Mouse (Mus musculus) hindlimb bud, embryonic 11.5 days (tissue): ENCODE results near the gene Dcaf5.

Experiments used
- DNase-seq: peaks from one replicate; pipeline ENCODE4 v3.0.0-alpha.2; 2012; ENCODE audit warnings: low read depth, low spot score; ENCODE audit errors: extremely low spot score

The Dcaf5 gene

GRCm38 (mm10) chr12:80340936-80341335, 95.5 kb downstream of the Dcaf5 start:
- DNase-seq = no peak

- DNase-seq = no peak
Measured at GRCm38 (mm10) chr12:80334162-80334561, 102.2 kb downstream of the Dcaf5 start.

- DNase-seq = no peak
Measured at GRCm38 (mm10) chr12:80331634-80332033, 104.8 kb downstream of the Dcaf5 start.

- no peak for DNase-seq
Measured at GRCm38 (mm10) chr12:80330819-80331218, 105.6 kb downstream of the Dcaf5 start.

GRCm38 (mm10) chr12:80329641-80330040, 106.8 kb downstream of the Dcaf5 start:
- DNase-seq = no peak

- no peak for DNase-seq
Measured at GRCm38 (mm10) chr12:80326047-80326446, 110.4 kb downstream of the Dcaf5 start.

- DNase-seq = no peak
Measured at GRCm38 (mm10) chr12:80324785-80325131, 111.6 kb downstream of the Dcaf5 start.

GRCm38 (mm10) chr12:80324051-80324784, 112.2 kb downstream of the Dcaf5 start:
- no peak for DNase-seq

- no peak for DNase-seq
Measured at GRCm38 (mm10) chr12:80323371-80324050, 112.9 kb downstream of the Dcaf5 start.

- DNase-seq = no peak
Measured at GRCm38 (mm10) chr12:80322494-80322893, 113.9 kb downstream of the Dcaf5 start.

GRCm38 (mm10) chr12:80319062-80319461, 117.3 kb downstream of the Dcaf5 start:
- no peak for DNase-seq

GRCm38 (mm10) chr12:80315321-80315720, 121.1 kb downstream of the Dcaf5 start:
- DNase-seq = no peak

- no peak for DNase-seq
Measured at GRCm38 (mm10) chr12:80311959-80312669, 124.3 kb downstream of the Dcaf5 start.

GRCm38 (mm10) chr12:80307556-80307955, 128.8 kb downstream of the Dcaf5 start:
- DNase-seq = no peak

- no peak for DNase-seq
Measured at GRCm38 (mm10) chr12:80304518-80304917, 131.9 kb downstream of the Dcaf5 start.

- no peak for DNase-seq
Measured at GRCm38 (mm10) chr12:80300833-80301456, 135.5 kb downstream of the Dcaf5 start.

- DNase-seq = no peak
Measured at GRCm38 (mm10) chr12:80298714-80299113, 137.7 kb downstream of the Dcaf5 start.

- no peak for DNase-seq
Measured at GRCm38 (mm10) chr12:80291895-80292435, 144.4 kb downstream of the Dcaf5 start.

- DNase-seq = no peak
Measured at GRCm38 (mm10) chr12:80290964-80291363, 145.4 kb downstream of the Dcaf5 start.

- DNase-seq = no peak
Measured at GRCm38 (mm10) chr12:80290483-80290882, 145.9 kb downstream of the Dcaf5 start.

GRCm38 (mm10) chr12:80289722-80290121, 146.7 kb downstream of the Dcaf5 start:
- no peak for DNase-seq
